Mouse (Mus musculus): ENCODE measurements around the gene Pard3b.

Pard3b gene

GRCm38 (mm10) chr1:62216568-62216967 is 577.9 kb downstream of the Pard3b start:
- in situ Hi-C loops (cut with MboI; ENCODE audit: unreplicated experiment in 2 of 2), result no loop called here

DNA sequence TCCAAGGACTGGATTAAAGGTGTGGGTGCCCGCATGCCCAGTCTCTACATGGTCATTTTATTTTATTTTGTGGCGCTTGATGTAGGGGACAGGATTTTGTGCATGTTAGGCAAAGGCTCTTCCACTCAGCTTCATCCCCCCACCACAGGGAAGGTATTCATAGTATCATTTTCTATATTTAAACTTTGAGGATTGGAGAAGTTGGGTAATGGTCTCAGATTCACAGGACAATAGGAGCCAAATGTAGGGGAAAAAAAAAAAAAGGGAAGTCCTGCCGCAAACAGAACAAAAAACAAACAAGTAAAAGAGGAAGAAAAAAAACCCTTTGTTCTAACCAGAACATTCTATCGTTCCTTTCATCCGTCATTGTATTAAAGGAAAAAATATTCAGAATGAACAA is 590.5 kb downstream of the Pard3b start:
- in situ Hi-C loops (cut with MboI; ENCODE audit: unreplicated experiment in 2 of 2), result no loop called here

GRCm38 (mm10) chr1:62234039-62234438 is 595.4 kb downstream of the Pard3b start:
- in situ Hi-C loops (cut with MboI; ENCODE audit: unreplicated experiment in 2 of 2), result no loop called here

GRCm38 (mm10) chr1:62235121-62235520 is 596.5 kb downstream of the Pard3b start:
- in situ Hi-C loops (cut with MboI; ENCODE audit: unreplicated experiment in 2 of 2), result no loop called here

DNA sequence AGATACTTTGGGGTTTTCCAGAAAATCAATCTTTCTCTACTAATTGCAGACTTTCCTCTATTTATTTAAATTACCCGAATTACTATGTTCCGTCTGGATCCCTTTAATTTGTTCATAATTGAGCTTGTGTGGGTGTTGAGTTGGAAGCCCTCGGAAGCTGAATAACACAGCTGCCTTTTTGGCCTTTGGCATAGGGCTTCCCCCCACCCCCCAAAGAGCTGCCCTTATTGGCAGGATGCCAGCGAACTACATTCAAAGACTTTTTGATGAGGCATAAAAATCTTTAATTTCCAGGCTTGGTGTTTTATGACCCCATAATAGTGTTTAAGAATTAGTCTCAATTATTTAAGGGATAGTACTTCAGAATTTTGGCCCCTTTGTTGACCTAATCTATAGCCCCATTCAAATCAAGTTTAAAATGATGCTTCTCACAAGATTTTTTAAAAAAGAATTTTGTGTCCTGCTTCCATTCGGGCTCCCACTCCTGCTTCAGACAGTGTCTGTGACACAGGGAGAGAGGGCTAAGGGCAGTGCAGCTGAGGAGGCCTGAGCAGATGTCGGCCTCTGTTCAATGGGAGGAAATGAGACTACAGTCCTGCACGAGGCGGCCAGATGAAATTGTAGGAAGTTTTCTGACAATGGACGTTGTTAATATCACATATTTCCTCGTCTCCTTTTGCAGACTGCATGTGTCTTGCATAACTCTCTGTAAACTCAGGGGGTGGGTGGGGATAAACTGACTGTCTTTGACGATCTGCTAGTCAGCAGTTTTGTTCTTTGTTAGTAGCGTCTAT is 605.8 kb downstream of the Pard3b start:
- in situ Hi-C loops (cut with MboI; ENCODE audit: unreplicated experiment in 2 of 2), result no loop called here

GRCm38 (mm10) chr1:62252432-62252831 is 613.8 kb downstream of the Pard3b start:
- in situ Hi-C loops (cut with MboI; ENCODE audit: unreplicated experiment in 2 of 2), result no loop called here

DNA sequence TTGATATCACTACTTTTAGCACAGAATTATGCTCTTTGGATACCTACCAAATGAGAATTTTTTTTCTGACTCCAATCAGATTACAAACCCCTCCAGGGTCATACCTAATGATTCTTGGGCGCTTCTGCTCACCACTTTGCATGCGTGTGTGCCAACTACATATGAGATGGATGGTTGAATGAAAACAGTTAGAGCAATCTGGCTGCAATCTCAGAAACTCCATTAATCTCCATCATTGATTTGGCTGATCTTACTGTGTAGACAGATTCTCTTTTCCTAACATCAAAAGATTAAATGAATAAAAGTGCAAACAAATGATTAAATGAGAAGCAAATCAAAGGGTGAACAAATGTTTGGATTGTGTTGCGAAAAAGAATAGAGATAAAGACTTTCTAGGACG is 615.7 kb downstream of the Pard3b start:
- in situ Hi-C loops (cut with MboI; ENCODE audit: unreplicated experiment in 2 of 2), result no loop called here

- in situ Hi-C loops (cut with MboI; ENCODE audit: unreplicated experiment in 2 of 2), result no loop called here
Measured at GRCm38 (mm10) chr1:62254888-62255287, 616.3 kb downstream of the Pard3b start.

DNA sequence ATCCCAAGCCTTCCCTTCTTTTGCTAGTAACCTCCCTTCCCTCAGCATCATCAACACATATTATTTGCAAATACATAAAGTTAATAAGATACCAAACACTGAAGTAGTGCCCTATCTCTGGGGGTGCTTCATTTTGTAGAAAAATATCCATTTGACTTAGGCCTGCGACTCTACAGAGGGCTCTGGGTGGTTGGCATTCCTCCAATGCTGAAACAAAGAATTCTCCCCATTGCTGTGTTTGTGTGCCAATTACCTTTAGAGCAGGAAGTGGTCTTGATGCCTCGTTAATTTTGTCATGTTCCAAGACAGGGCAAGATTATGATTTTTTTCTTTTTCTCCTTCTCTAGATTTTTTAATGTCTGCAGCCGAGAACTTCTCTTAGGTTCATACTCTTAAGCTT is 637.8 kb downstream of the Pard3b start:
- in situ Hi-C loops (cut with MboI; ENCODE audit: unreplicated experiment in 2 of 2), result no loop called here

GRCm38 (mm10) chr1:62278586-62278985 is 640.0 kb downstream of the Pard3b start:
- in situ Hi-C loops (cut with MboI; ENCODE audit: unreplicated experiment in 2 of 2), result no loop called here

DNA sequence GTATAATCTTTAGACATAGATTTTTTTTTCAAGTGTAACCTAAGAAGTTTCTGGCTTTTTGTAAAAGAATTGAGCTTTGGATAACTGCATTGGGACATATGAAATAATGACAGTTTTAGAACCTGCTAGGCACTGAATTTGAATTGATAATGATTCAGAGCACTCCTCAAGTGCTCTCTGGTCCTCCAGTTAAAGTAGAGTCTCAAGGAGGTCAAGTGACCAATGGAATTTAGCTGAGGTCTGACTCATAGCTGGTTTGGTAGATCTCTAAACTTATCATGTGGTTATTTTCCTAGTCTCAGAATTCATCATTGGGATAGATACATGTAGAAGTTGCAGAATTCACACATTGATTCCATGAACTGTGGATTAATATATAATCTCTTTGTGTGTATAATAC is 642.0 kb downstream of the Pard3b start:
- in situ Hi-C loops (cut with MboI; ENCODE audit: unreplicated experiment in 2 of 2), result no loop called here

DNA sequence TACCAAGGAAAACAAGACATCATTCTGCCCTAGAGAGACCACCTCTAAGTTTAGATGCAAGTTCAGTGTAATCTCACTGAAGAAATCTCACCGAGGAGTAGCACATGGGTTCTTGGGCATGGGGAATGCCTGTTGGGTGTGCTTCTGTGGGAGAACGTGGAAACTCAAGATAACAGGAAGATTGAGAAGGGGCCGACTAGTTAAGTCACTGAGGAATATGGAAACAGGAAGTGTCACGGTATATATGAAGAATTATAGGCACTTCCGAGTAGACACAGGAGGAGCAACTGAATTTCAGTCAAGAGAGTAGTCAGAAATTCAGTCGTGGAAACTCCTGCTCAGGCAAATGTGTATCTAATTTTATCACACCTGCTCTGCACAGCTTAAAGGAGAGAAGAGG is 644.2 kb downstream of the Pard3b start:
- in situ Hi-C loops (cut with MboI; ENCODE audit: unreplicated experiment in 2 of 2), result no loop called here

GRCm38 (mm10) chr1:62283624-62284023 is 645.0 kb downstream of the Pard3b start:
- in situ Hi-C loops (cut with MboI; ENCODE audit: unreplicated experiment in 2 of 2), result no loop called here

GRCm38 (mm10) chr1:62309376-62309775 is 670.8 kb downstream of the Pard3b start:
- in situ Hi-C loops (cut with MboI; ENCODE audit: unreplicated experiment in 2 of 2), result no loop called here

DNA sequence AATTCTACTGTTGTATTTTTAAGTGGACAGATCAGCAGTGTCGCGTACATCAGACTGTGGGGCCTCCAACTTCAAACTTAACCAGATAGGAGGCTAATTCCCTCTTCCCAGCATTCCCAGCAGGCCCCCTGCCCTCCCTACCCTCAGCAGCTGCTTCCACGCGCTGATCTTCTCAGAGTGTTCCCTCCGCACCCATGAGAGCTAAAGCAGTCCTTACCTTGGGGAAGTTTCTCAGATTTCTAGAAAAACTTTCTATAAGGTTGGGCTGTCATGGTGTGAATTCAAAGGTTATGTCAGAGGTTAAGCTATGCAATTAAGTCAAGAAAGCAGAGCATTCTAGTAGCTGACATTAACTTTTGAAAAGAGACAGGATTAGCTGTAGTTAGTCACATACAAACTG is 686.6 kb downstream of the Pard3b start:
- in situ Hi-C loops (cut with MboI; ENCODE audit: unreplicated experiment in 2 of 2), result no loop called here

DNA sequence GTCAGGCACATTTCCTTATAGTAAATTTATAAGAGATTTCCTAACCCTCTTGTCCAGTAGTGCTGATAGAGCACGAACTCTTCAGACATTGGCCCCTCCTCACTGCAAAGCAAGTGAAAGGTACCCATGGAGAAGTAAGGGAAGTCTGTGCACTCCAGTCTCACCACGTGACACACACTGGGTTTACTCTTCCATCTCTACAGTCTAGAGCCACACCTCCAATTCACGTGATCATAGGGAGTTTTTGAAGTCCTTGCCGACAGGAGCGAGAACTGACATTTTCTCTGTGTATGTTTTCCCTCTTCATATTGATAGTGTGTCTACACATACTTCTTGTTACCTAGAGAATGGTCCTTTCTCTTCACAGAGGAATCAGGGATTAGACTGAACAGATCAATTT is 689.1 kb downstream of the Pard3b start:
- in situ Hi-C loops (cut with MboI; ENCODE audit: unreplicated experiment in 2 of 2), result no loop called here

- in situ Hi-C loops (cut with MboI; ENCODE audit: unreplicated experiment in 2 of 2), result no loop called here
Measured at GRCm38 (mm10) chr1:62328808-62329207, 690.2 kb downstream of the Pard3b start.

GRCm38 (mm10) chr1:62333016-62333415 is 694.4 kb downstream of the Pard3b start:
- in situ Hi-C loops (cut with MboI; ENCODE audit: unreplicated experiment in 2 of 2), result no loop called here

- in situ Hi-C loops (cut with MboI; ENCODE audit: unreplicated experiment in 2 of 2), result no loop called here
Measured at GRCm38 (mm10) chr1:62334196-62334595, 695.6 kb downstream of the Pard3b start.

- in situ Hi-C loops (cut with MboI; ENCODE audit: unreplicated experiment in 2 of 2), result no loop called here
Measured at GRCm38 (mm10) chr1:62340261-62340660, 701.6 kb downstream of the Pard3b start.

DNA sequence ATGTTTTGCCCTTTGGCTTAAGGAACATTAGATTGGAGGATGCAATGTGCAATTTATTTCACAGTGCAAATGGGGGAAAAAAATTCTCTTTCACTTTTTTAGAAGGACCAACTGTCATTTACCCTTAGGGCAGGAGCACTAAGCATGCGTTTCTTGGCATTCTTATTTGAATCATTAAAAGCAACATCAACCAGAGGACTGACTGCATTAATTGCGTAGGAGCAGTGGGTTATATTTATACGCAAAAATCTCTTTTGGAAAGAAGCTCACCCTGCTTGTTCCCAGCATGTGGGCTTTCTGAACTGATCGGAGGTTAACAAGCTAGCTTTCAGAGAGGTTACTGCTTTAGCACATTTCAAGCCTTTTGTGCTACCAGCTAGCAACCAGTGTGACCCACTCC is 705.7 kb downstream of the Pard3b start:
- in situ Hi-C loops (cut with MboI; ENCODE audit: unreplicated experiment in 2 of 2), result no loop called here

DNA sequence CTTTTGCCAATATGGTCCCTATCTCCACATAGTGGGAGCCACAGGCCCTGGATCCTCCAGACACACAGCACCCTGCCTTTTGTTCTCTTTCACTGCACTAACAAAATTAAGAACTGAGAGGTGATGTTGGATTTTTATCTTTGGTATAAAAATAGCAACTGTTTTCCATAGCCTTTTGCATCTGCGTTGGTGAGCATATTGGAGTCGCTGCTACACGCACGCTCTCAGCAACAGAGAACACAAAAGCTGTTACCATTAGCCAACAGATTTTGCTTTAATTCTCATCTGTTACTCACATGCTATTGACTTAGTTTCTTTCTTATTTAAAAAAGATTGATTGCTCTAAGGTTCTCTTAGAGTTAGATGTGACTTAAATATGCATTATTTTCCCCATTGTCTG is 709.7 kb downstream of the Pard3b start:
- in situ Hi-C loops (cut with MboI; ENCODE audit: unreplicated experiment in 2 of 2), result no loop called here

DNA sequence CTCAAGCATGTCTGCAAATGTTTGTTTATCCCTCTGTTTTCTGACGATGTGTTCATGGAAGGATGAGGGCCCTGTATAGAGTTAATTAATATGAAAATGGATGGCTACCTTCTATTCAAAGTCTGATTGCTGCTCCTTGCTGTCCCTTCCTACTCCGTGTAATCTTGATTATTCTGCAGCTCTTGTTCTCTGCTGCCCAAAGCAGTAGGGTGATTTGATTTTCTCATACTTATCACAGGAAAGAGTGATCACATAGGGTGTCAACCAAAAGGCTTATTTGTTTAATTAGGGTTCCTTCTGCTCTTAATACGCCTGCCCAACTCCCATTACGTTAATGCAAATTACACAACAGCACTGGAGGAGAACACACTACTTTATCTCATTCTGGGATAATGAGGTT is 716.9 kb downstream of the Pard3b start:
- in situ Hi-C loops (cut with MboI; ENCODE audit: unreplicated experiment in 2 of 2), result no loop called here
